Mouse (Mus musculus): ENCODE measurements at regions not wholly inside any gene's neighbourhood (a gene's known extent, or its start where the extent isn't known, plus 50 kb on each side); places are given as distances from the start of the nearest gene placed in this dataset.

DNA sequence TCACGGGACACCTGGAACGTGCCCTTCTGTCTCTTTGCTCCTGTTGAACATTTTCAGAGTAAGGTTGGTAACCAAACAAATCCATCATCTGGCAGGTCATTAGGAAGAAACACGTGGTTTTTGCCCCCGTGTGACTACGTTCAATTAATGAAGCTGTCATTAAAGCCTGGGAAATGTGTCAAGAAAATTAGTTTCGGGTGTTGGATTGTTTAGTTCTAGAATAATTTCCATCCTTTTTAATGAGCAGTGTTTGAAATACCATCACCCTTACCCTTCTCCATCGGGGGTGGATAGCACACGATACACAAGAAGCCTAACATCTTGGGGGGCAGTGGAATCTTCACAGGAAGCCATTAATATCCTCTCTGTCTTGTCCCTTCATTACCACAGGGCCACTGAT, 107.7 kb downstream of the Far1 start:
- no peak for DNase-seq

DNA sequence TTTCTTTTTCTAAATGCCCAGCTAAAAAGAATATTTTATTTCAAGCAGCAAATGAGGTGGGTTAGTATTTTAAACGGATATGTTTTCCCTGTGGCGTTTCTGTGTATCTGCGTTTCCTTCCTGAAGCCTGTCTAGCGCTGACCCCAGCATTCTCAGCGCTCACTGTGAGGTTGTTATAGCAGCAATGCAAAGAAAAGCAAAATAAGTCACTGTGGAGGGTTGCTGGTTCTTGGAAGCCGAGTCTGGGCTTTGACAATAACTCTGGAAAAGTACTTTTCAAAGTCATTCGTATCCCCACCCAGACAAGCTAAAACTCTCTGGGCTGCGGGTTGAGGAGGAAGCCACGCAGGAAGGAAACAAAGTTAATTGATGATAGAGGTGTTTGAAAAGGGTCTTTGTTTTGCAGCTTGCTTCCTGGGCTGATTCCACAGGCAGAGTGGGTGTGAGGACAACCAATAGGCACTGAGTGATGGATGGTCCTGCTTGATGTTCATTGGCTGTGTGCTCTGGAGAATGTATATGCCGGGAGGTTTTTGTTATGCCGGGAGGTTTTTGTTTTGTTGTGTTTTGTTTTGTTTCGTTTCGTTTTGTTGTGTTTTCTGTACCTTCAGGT, 108.4 kb downstream of the Far1 start:
- DNase-seq, result no peak

DNA sequence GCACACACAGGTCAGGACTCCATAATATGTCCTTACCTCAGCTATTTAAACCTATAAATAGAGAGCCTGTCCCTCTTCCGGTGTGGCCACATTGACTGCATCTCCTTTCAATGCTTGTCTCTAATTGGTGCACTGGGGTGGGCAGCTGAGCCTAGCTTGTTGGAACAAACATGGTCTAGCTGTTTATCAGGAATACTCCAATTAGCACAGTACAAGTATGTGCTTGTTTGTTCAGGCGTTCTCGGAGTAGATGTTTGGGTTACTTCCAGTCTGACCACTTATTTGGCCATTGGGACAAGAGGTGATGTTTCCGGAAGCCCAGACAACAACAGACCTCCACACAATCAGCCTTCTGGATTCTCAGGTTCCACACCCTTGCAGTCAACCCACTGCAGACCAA, 109.7 kb downstream of the Far1 start:
- DNase-seq, result no peak

DNA sequence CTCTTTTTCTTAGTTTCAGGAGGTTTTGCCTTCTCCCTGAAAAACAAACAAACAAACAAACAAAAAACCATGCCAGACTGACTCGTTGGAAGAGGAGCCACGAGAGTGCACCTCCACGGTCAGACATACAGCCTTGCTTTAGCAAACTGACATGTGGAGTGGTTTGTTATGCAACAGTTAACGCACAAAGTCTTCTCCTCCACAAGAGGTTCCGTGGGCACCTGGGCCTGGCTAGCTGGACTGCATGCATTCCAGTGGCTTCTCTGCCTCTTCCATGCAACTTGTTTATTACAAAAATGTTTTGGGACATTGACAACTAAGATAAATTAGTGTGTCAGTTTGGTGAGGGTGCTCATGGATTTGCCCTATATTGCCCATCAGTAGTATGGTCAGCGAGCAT, 110.3 kb downstream of the Far1 start:
- DNase-seq, result no peak

DNA sequence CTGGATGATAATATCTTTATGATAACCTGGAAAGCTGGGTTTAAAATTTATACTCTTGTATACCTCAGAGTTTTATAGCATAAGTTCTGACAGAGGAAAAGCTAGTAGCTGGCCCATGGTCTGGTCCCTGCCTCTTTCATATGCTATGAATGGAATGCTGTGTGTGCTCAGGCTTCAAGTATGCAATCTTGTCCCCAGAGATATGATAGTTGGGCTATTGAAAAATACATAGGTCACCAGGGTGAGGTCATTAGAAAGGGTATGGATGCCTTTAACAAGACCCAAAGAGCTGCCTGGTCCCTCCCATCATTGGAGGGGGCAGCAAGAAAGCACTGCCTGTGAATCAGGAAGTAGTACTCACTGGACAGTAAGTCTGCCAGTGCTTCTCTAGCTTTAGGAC, 113.1 kb downstream of the Far1 start:
- no peak for DNase-seq

DNA sequence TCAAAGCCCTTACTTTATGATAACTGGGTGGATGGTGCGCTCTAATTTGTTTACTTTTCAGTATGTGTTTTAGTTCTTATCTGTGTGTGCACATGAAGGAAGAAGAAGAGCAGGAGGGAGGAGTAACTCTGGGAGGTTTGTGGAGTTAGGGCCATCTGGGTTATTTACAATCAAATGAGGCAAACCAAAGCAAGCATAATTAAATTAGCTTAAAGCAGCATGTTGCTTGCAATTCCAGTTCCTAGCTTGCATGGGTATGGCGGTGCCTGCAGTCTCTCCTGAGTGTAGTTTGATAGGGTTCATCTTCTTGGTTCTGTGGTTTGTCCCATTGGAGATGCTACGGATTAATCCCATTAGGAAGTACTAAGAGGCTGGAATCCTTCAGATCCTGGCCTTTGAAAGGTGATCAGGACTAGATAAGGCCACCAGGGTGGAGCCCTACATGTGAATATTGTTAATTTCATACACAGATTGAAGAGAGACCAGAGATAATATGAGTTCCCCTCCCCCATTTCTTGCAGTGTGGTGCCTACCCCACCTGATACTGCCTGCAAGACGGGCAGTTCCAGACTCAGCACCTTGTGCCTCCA, 123.5 kb downstream of the Far1 start:
- no peak for DNase-seq

DNA sequence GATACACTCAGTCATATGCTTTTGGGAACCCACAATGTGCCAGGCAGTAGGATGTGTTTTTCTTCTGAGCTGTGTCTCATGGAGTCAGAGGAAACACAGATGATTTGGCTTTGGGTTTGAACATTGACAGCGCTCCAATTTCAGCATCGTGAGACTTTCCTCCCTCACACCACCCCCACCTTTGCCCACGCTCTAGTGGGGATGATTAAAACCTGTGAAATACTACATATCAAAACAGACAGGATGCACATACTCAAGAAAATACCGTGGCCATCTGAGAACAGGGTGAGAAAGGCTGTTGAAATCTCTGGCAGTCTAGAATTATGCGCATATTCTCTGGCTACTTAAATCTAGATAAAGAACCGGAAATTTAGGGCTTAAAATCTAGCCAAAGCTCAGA, 124.5 kb downstream of the Far1 start:
- no peak for DNase-seq

DNA sequence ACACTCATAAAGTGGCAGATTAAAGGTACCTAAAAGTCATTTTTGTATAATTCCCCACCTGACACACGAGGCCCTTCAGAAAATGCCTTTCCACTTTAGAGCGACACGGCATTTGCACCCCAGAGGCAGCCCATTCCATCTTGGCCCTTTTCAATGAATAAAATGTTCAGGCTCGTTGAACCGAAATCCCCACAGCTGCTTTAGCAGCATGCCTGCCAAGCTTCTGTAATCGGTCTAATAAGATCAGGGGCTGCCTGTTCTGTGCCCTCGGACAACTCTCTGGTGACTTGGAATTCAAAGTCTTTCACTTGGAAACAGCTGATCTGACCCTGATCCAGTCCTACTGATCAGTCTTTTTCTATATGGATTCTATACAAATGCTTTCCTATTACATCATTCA, 123.3 kb upstream of the Spon1 start:
- no peak for DNase-seq

- no peak for DNase-seq
Observed at GRCm38 (mm10) chr7:113650631-113651030, 115.2 kb upstream of the Spon1 start.

- DNase-seq, result no peak
Observed at GRCm38 (mm10) chr7:113651696-113652095, 114.1 kb upstream of the Spon1 start.

GRCm38 (mm10) chr7:113653130-113653529, 112.7 kb upstream of the Spon1 start:
- peak in 1 of 2 experiments; percentile 43 for DNase-seq

DNA sequence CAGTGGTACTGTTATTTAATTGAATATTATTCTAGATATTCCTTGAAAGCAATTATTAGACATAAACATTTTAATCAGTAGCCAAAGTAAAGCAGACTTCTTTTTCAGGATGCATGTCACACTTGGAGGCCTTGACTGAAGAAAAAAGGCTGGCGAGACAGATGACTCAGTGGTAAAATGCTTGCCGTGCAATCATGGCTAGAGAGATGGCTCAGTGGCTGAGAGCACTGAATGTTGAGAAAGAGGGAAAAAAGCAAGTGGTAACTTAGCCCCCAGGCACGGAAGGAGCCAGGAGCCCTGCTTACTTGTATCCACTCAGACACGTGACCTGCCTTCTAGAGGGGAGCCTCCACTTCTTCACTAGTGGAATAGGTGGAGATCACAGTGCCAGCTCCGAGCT, 110.5 kb upstream of the Spon1 start:
- no peak for DNase-seq

GRCm38 (mm10) chr7:113672779-113673595, 92.8 kb upstream of the Spon1 start:
- DNase-seq, result no peak

DNA sequence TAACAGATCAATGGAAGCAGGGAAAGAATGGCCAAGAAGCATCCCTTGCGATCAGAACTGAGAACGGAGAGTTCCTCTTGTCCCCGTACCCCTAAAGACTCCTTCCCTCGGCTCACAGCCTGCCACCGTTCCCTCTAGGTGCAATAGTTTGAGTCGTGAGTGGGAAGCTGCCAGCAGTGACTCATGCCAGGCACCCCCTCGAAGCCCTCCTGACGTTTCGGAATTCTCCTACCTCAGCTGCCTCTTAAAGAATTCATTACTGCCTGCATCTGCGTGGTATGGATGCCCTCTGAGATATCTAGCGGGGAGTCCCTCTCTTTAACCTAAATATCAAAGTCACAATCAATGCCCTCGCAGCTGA, 92.2 kb upstream of the Spon1 start:
- DNase-seq, result no peak

GRCm38 (mm10) chr7:113682271-113682670, 83.5 kb upstream of the Spon1 start:
- no peak for DNase-seq

GRCm38 (mm10) chr7:113685349-113685748, 80.4 kb upstream of the Spon1 start:
- no peak for DNase-seq

DNA sequence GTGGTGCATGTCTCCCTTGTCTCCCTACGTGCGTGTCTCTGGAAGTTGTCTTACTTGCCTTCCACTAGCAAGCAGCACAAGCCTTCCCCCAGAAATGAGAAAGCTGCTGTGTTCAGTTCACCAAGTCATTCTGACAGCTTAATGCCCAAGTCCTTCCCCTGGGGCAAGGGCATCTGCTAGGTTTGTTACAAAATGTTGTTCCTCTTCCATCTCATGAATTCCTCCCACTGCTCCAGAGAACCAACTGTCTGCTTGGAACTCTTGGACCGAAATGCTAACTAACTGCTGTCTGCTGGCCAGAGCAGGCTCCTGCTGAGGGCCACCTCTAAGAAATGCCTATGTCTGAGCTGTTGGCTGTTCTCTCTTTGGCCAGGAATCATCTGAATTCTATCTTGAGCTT, 79.3 kb upstream of the Spon1 start:
- DNase-seq, result no peak

- no peak for DNase-seq
Observed at GRCm38 (mm10) chr7:113687566-113687965, 78.2 kb upstream of the Spon1 start.

GRCm38 (mm10) chr7:113688231-113688669, 77.5 kb upstream of the Spon1 start:
- DNase-seq, result peak in 1 of 2 experiments; percentile 13

DNA sequence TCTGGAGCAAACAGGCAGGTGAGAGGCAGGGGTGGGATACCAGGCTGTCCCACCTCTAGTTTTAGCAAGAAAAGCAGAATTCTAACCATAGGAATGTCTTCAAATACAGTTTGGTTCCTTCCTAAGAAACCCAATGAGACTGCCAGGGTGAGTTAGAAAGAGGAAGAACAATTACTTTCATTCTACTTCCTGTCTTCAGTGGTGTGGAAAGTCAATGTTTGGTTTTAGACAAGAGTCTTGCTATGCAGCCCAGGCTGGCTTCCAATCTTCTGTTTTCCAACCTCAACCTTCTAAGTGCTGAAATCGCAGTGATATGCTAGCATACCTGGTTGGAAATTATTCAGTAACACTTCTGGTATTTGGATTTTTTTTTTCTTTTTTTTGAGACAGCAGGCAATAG, 77.1 kb upstream of the Spon1 start:
- DNase-seq, result no peak

- DNase-seq, result no peak
Observed at GRCm38 (mm10) chr7:113689131-113689530, 76.7 kb upstream of the Spon1 start.

- no peak for DNase-seq
Observed at GRCm38 (mm10) chr7:113691756-113692155, 74.0 kb upstream of the Spon1 start.

DNA sequence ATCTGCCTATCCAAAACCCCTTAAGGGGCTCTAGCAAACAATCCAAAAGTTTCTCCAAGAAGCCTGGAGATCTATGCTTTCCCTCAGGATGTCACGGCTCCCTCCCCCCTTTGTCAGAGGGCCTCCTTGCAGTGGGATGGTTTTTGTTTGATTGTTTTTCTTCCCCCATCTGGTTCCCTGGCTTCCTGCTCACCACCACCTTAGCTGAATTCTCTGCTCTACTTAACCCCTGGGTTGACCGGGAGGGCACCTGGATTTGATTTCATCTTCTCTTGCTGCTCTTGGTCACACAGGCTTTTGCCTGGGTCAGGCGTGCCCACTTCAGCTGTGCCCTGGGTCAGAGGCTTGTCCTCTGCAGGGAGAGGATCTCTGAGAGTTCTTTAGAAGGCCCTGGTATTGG, 72.3 kb upstream of the Spon1 start:
- no peak for DNase-seq

- no peak for DNase-seq
Observed at GRCm38 (mm10) chr7:113694466-113694865, 71.3 kb upstream of the Spon1 start.
